Mouse (Mus musculus) limb, embryonic 15.5 days (tissue): ENCODE measurements around the gene Rdh13. TPM values are rescaled to one million over a fixed set of nuclear protein-coding genes. Genes with fewer than 3 reads are reported as not detected.
A peak's percentile ranks its signal among the peaks of the same experiment; 100 is the strongest.
"Not testable (repeated sequence)": the region's sequence is repeated elsewhere in the genome, so short reads cannot be mapped to it uniquely, and the experiment has no call there.

ENCODE experiments used
- ATAC-seq: fragments of 200-750 bp; cut with Nextera tagmentation; 2 replicates; pipeline ENCODE4 v1.8.0; 2017; ENCODE audit warnings: low read depth, moderate TSS enrichment; ENCODE audit not compliant: insufficient number of reproducible peaks, low FRiP score, low TSS enrichment
- H3K27ac ChIP-seq: fragments of 300-500 bp; sonication (generic); 2 replicates; pipeline ENCODE4 v1.5.1; 2015; ENCODE audit warnings: moderate library complexity, mild to moderate bottlenecking, inconsistent platforms
- H3K27me3 ChIP-seq: fragments of 300-500 bp; sonication (generic); 2 replicates; pipeline ENCODE4 v1.6.1; 2015; ENCODE audit warnings: inconsistent platforms
- H3K36me3 ChIP-seq: fragments of 300-500 bp; sonication (generic); 2 replicates; pipeline ENCODE4 v1.6.1; 2015; ENCODE audit warnings: inconsistent platforms
- H3K4me1 ChIP-seq: fragments of 300-500 bp; sonication (generic); 2 replicates; pipeline ENCODE4 v1.6.1; 2015; ENCODE audit warnings: inconsistent platforms
- H3K4me2 ChIP-seq: fragments of 300-500 bp; sonication (generic); 2 replicates; pipeline ENCODE4 v1.6.1; 2015; ENCODE audit warnings: mild to moderate bottlenecking, inconsistent platforms
- H3K4me3 ChIP-seq: fragments of 300-500 bp; sonication (generic); 2 replicates; pipeline ENCODE4 v1.5.1; 2015; ENCODE audit warnings: mild to moderate bottlenecking, inconsistent platforms
- H3K9ac ChIP-seq: fragments of 300-500 bp; sonication (generic); 2 replicates; pipeline ENCODE4 v1.6.1; 2015; ENCODE audit warnings: inconsistent platforms
- H3K9me3 ChIP-seq: fragments of 300-500 bp; sonication (generic); 2 replicates; pipeline ENCODE4 v1.6.1; 2016; ENCODE audit warnings: inconsistent platforms
- WGBS: fragments of 180-500 bp; shearing (Covaris S2); methylation state at CpG from one replicate; pipeline ENCODE4 v1.1.7; 2015; 5-methylcytosine and 5-hydroxymethylcytosine counted together
- microRNA-seq: library from miRNA; unstranded; fragments of <30 nt; microRNA quantifications from one replicate; pipeline ENCODE4, GENCODE M21; 2016
- polyA plus RNA-seq: library from polyadenylated mRNA; unstranded; fragments of >200 nt; fragmentation: Nextera tagmentation; extraction: Ambion mirVana; gene quantifications from 2 replicates; pipeline ENCODE4 v1.2.1, GENCODE M21; 2015

The Rdh13 gene
- polyA plus RNA-seq, 1 experiment from 2014 or later = 25.6 TPM

DNA sequence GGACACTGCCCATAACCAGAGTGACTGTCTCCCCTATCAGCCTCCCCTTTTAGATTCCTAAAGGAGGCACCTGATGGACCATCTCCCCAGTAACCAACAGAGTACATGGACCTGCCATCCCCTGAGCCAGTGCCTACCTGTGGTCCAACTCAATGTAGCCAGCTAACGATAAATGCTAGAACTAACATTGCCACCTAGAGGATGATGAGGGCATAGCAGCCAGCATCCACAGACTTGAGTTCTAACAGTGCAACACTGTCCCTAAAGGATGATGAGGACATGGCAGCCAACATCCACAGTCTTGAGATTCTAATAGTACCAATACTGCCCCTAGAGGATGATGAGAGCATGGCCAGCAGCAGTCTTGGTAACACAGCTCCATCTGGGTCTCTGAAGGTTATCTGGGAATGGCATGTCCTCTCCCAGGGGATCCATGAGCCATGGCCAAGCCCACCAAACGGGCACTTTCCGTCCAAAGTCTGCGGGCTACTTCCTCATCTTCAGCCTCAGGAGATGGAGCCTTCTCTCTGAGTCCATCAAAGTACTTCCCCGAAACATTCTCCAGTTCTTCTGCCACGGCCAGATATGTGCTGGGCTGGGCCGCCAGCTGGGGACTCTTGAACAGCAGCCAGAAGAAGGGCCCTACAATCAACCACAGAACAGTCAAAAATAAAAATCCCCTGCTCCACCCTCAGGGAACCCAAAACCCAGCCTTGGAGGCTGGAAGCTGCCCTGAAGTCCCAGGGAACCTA lies 18.1 kb downstream of the Rdh13 start:
- Histone ChIP-seq H3K4me2 (no peak overlapping the region), H3K27me3 (no peaks in the 10 kb centered on the region), H3K9ac (no peak overlapping the region), H3K4me1 (no peaks in the 10 kb centered on the region), H3K27ac (no peak overlapping the region), H3K9me3 (no peaks in the 10 kb centered on the region), H3K36me3 (peaks cover 81% of the 10 kb centered on the region), H3K4me3 (no peak overlapping the region)
- peak; percentile 83 for ATAC-seq
- WGBS = 78% methylated on average over 7 of the region's 7 CpGs

GRCm38 (mm10) chr7:4420230-4420629 lies 25.2 kb downstream of the Rdh13 start:
- Histone ChIP-seq H3K4me2 (no peak overlapping the region), H3K9ac (no peak overlapping the region), H3K27me3 (no peaks in the 10 kb centered on the region), H3K27ac (no peak overlapping the region), H3K36me3 (peaks cover 13% of the 10 kb centered on the region), H3K4me3 (no peak overlapping the region), H3K9me3 (no peaks in the 10 kb centered on the region), H3K4me1 (no peaks in the 10 kb centered on the region)
- WGBS = 45% methylated on average over 4 of the region's 4 CpGs
- ATAC-seq = no peak

- H3K4me3 ChIP-seq = no peak overlapping the region
- peaks cover 8% of the 10 kb centered on the region; the same call in 1 of the 2 replicates for H3K36me3 ChIP-seq
- H3K9ac ChIP-seq = no peak overlapping the region
- H3K4me2 ChIP-seq = no peak overlapping the region
- no peak overlapping the region for H3K27ac ChIP-seq
- H3K9me3 ChIP-seq = no peaks in the 10 kb centered on the region
- 85% methylated on average over 6 of the region's 6 CpGs for WGBS
- no peaks in the 10 kb centered on the region for H3K4me1 ChIP-seq
- ATAC-seq = no peak
- H3K27me3 ChIP-seq = no peaks in the 10 kb centered on the region
These were observed 25.8 kb downstream of the Rdh13 start for GRCm38 (mm10) chr7:4419681-4420080.

DNA sequence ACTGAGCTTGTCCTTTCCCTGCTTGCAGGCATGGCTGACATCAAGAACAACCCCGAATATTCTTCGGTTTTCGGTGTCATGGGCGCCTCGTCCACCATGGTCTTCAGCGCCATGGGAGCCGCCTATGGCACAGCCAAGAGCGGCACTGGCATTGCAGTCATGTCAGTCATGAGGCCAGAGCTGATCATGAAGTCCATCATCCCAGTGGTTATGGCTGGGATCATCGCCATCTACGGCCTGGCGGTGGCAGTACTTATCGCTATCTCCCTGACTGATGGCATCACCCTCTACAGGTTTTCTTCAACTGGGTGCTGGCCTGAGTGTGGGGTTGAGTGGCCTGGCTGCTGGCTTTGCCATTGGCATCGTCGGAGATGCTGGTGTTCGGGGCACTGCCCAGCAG lies 33.0 kb downstream of the Rdh13 start:
- H3K36me3 ChIP-seq, H3K4me2 ChIP-seq, H3K27me3 ChIP-seq, H3K9me3 ChIP-seq, H3K4me3 ChIP-seq, H3K4me1 ChIP-seq, ATAC-seq, H3K9ac ChIP-seq, H3K27ac ChIP-seq: not testable (repeated sequence)
- 96% methylated on average over 15 of the region's 15 CpGs for WGBS

DNA sequence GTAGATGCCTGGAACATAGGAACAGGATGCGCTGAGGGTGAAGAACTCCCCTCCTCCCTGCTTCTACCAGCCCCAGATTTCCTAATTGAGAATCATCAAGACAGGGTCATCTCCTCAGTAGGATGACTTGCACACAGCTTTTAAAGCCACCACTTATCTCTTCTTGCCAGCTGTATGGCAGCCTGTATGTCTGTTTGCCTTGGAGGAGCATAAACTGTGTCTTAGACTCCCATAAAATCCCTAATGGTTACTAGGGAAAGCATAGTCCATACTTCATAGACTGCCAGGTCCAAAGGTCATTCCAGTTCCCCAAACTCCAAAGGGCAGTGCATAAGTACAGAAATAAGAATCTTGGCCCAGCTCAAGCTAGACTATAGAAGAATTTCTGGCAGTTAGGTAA lies 47.7 kb downstream of the Rdh13 start, which contains the start of gene Gp6:
Gene Gp6 (minus strand): TSS at position 15 of the 400 bp plus-strand sequence.
- no peak within 1 kb of the TSS for H3K4me3 ChIP-seq
- H3K27ac ChIP-seq = no peak within 1 kb of the TSS
- ATAC-seq = no peak
- H3K9ac ChIP-seq = no peak within 1 kb of the TSS
- WGBS = 69% methylated on average over 1 of the region's 1 CpGs
- no peaks in the 10 kb centered on the region for H3K4me1 ChIP-seq
- no peaks in the 10 kb centered on the region for H3K27me3 ChIP-seq
- no peak within 1 kb of the TSS for H3K4me2 ChIP-seq
- no peaks in the 10 kb centered on the region for H3K36me3 ChIP-seq
- no peaks in the 10 kb centered on the region for H3K9me3 ChIP-seq

Small RNAs within 50 kb of the gene (microRNA-seq; reads per million reads assigned to microRNA genes)
- gene Gm24605 = not detected
- not detected for gene Gm24752
- not detected for gene Gm25349

Other genes starting within 250 kb of the Rdh13 start
- 0.06 TPM in 1 of 2 replicates, not detected in the other for gene Lilra5, start 207.9 kb downstream of the Rdh13 start, polyA plus RNA-seq
- gene Ncr1, start 107.9 kb downstream of the Rdh13 start, polyA plus RNA-seq = not detected in 2 replicates
- 0.12 TPM in 1 of 2 replicates, not detected in the other for gene Gp6, start 47.9 kb downstream of the Rdh13 start, polyA plus RNA-seq
- 11.4 and 13.4 TPM in 2 replicates for gene Eps8l1, start 15.0 kb upstream of the Rdh13 start, polyA plus RNA-seq
- gene Ppp1r12c, start 56.0 kb upstream of the Rdh13 start, polyA plus RNA-seq = 35.9 and 46.8 TPM in 2 replicates
- 229 and 541 TPM in 2 replicates for gene Tnnt1, start 70.7 kb upstream of the Rdh13 start, polyA plus RNA-seq
- gene Tnni3, start 78.6 kb upstream of the Rdh13 start, polyA plus RNA-seq = 4.7 and 5.2 TPM in 2 replicates
- 1.8 and 3.0 TPM in 2 replicates for gene Dnaaf3, start 86.8 kb upstream of the Rdh13 start, polyA plus RNA-seq
- 3.8 and 4.7 TPM in 2 replicates for gene Syt5, start 101.9 kb upstream of the Rdh13 start, polyA plus RNA-seq
- gene Ptprh, start 158.4 kb upstream of the Rdh13 start, polyA plus RNA-seq = not detected in 2 replicates
- 0.52 and 0.99 TPM in 2 replicates for gene Tmem86b, start 185.8 kb upstream of the Rdh13 start, polyA plus RNA-seq
- 6.4 and 7.0 TPM in 2 replicates for gene Ppp6r1, start 213.4 kb upstream of the Rdh13 start, polyA plus RNA-seq
- gene Hspbp1, start 239.4 kb upstream of the Rdh13 start, polyA plus RNA-seq = 81.3 and 85.8 TPM in 2 replicates
- gene Brsk1, start 245.0 kb upstream of the Rdh13 start, polyA plus RNA-seq = 1.00 and 1.2 TPM in 2 replicates